Mouse (Mus musculus) left cerebral cortex, adult 18-20 months (tissue): ENCODE results near the gene Otulin. TPM values are rescaled to one million over a fixed set of nuclear protein-coding genes. Genes with fewer than 3 reads are reported as not detected.
A peak's percentile ranks its signal among the peaks of the same experiment; 100 is the strongest.

Source experiments
- DNase-seq, 2 experiments: peaks; one replicate each; pipeline ENCODE4 v3.0.0; 2021 to 2022; ENCODE audit warnings: low spot score in 2 of 2, mixed read lengths in 1 of 2
- microRNA-seq, 2 experiments: library from miRNA; unstranded; fragments of <30 nt; microRNA quantifications; one replicate each; pipeline ENCODE4 v1.2.0; 2021
- total RNA-seq, 2 experiments: library from RNA; stranded (reverse); gene quantifications; 2 replicates each; pipeline ENCODE4 v1.2.3; 2021

The Otulin gene
- total RNA-seq, 2 experiments from 2014 or later: 19.7 to 21.5 TPM

- DNase-seq: no peak
Measured at GRCm38 (mm10) chr15:27508169-27508568, 122.3 kb downstream of the Otulin start.

DNA sequence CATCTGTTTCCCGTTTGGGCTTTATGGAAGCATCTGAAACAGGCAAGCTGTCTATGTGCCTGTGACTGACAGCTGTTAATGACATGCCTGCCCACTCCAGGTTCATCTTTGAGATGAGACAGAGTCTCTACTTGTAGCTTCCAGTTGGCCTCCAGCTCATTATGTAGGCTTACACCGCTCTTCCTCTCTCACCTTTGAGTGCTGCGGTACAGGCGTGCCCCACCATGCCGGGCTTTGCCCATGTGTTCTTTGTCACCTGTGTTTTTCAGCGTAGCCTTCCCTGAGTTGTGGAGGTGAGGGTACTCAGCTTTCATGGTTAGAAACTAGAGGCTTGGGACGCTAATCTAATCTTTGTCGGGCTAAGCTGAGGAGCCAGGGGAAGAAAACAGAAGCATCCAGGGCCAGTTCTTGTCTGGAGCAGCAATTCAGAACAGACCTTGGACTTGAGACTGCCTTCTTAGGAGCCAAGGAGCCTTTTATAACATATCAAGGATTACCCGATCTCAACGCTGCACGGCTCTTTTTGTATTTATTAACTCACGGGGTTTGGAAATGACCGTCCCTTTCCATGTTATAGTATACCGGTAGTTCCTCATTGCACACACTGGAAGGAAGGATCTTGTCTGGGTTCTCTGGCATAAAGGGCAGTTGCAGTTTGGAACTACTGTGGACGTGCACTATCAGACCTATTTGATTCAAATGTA, 123.4 kb downstream of the Otulin start:
- no peak for DNase-seq

- no peak for DNase-seq
Measured at GRCm38 (mm10) chr15:27506127-27506886, 124.2 kb downstream of the Otulin start.

DNA sequence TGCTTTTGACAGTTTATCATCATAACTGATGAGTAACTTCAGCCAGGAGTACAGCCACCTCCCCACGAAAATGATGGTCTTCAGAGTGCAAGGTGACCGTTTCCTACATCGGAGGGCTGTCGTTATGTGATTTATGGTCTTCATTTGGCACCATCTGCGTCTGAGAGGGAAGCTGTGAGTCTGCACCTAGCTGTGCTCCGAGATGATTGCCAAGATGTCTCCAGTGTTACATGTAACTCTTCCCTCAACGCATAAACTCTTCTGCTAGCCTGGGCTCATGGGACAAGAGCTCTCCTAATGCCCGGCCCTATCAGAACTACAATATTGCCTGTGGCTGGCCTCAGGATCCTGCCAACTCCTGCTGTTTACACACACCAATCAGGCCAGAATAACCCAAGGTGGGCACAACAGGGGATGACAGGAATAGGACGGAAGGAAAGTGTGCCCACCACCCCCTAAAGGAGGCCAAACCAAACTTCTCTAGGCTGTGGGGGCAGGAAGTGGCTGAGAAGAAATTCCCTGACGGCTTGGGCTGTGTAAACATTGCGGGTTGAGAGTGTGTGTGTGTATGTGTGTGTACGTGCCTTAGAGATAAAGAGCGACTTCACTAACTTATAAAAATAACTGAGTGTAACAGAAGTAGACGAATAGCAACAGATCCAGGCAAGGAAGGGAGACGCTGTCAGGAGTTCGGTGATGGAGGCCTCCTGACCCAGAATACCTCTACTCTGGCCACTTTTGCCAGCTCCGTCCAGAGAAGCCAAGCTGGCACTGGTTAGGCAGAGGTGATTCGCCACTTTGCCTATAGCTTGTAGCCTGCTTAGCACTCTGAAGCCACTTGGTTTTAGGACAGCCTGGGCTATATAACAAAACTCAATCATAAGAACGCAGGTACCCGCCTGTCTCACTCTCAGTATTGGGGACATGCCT, 126.4 kb downstream of the Otulin start:
- DNase-seq: no peak

DNA sequence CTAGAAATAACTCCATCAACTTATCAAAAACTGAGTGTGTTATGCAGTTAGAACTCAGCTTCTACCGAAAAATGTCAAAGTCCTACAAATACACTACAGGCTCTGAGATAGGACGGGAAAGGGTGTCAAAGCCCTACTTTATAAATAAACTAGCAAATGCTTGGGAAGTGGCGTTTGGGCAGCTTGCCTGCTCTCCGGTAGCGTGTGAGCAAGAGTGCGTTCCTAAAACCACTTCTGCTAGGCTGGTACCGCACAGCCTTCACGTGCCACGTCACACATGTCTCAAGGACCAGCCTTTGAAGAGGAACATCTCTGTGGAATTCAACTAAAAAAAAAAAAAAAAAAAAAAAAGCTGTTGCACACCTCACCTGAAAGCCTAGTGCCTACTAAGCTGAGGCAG, 127.3 kb downstream of the Otulin start:
- DNase-seq: peak; percentile 57 to 60

GRCm38 (mm10) chr15:27502338-27502737, 128.2 kb downstream of the Otulin start:
- no peak for DNase-seq

DNA sequence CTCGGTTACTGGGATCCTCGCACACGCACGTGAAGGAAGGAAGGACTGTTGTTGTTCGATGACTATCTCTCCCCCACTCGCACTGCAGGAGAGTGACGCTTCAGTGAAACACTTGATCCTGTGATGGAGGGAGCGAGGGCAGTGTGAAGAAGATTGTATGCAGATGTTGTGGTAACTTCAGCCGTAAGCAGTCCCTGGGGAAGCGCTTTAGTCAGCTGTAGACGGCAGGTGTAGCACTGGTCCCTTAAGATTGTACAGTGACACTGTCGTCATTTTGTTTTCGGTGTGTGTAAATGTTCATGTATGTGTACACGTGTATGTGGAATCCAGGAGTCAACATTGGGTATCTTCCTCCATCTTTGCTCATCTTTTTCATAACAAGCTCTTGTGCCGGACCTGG, 130.1 kb downstream of the Otulin start:
- DNase-seq: no peak

DNA sequence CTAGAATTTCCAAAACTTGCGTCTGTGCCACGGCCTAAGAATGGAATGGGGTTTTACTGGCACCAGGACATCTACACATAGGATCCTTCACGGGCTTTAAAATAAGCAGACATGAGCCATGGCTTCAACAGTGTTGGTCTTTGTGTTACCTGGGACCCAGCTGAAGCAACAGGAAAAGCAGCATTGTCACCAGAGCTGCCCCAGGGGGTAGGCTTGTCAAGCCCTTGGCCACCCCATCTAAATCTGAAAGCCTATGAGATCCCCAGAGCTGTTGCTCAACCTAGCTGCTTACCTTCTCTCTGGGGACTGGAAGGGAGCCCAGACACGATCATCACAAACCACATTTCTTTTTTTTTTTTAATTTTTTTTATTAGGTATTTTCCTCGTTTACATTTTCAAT, 132.4 kb downstream of the Otulin start:
- DNase-seq: no peak

GRCm38 (mm10) chr15:27497300-27497997, 133.0 kb downstream of the Otulin start:
- no peak for DNase-seq

DNA sequence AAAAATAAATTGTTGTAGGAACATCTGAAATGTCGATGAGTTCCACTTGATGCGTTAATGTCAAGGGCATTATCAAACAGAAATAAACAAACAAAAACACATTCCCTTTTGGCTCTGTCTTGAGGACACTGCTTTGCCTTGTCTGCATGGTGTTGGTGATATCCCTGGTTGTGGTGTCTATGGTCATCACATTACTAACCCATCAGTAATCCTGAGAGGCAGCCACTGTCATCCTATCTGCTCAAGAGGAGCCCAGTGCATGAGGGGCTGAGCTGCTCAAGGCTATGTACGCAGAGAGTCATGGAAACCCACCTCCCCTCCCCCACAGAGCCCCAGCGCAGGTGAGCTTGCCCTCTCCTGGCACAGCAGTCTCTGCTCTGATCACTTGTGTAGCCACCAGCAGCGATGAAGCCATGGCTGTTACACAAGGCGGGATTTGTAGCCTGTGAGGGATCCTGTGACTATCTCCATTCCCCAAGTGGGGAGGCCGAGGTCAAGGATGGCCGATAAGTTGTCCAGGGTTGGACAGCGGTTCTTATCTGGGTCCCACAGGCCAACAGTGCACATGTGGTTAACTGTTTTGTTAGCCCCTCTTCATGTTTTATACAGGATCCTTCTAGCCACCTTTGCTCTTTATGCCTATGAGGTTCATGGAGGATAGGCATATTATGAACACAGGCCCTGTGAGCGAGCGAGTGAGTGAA, 133.7 kb downstream of the Otulin start:
- no peak for DNase-seq

DNA sequence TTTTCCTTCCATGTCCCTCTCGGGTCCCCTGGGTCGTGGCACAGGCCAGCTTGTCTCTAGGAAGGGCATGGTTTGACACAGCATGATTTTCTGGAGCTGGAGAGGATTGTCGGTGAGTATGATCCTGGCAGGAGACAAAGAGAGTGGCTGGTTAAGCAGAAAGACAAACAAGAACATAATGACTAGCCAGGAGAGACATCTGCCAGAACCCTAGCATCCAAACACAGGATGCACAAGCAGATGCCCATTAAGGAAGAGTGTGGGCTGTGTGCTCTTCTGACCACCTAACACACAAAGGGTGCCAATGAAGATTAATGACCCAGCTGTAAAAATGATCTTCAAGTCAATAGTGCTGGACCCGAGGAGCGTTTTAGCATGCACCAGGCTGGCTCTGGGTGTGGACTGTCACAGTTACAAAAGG, 134.5 kb downstream of the Otulin start:
- no peak for DNase-seq

GRCm38 (mm10) chr15:27493516-27493915, 137.0 kb downstream of the Otulin start:
- DNase-seq: no peak

- no peak for DNase-seq
Measured at GRCm38 (mm10) chr15:27492734-27493133, 137.8 kb downstream of the Otulin start.

Small RNA genes lying within 50 kb of the gene (microRNA-seq; reads per million reads assigned to microRNA genes)
- gene Mir7117: 3.2 to 4.0 reads per million in 2 experiments

Other genes starting within 250 kb of the Otulin start
- 100 to 1,000 TPM; 185 to 192 TPM for gene Ank, start 164.0 kb downstream of the Otulin start, total RNA-seq
- 10 to 100 TPM; 25.1 to 27.8 TPM for gene Otulinl, start 50.9 kb upstream of the Otulin start, total RNA-seq